Mouse (Mus musculus): ENCODE results near the gene Itgb4. TPM values are rescaled to one million over a fixed set of nuclear protein-coding genes. Genes with fewer than 3 reads are reported as not detected.

Gene Itgb4
- total RNA-seq (2012; rRNA removed): 0.39 and 0.69 TPM in 2 replicates
- under 1 TPM in 1 of 2 experiments, not detected in 1; 0.85 TPM for polyA plus RNA-seq (2012; ENCODE audit: insufficient read depth in 1 of 2, insufficient read length in 2 of 2, low read depth in 1 of 2, low replicate concordance in 2 of 2, missing spikeins in 1 of 2)

DNA sequence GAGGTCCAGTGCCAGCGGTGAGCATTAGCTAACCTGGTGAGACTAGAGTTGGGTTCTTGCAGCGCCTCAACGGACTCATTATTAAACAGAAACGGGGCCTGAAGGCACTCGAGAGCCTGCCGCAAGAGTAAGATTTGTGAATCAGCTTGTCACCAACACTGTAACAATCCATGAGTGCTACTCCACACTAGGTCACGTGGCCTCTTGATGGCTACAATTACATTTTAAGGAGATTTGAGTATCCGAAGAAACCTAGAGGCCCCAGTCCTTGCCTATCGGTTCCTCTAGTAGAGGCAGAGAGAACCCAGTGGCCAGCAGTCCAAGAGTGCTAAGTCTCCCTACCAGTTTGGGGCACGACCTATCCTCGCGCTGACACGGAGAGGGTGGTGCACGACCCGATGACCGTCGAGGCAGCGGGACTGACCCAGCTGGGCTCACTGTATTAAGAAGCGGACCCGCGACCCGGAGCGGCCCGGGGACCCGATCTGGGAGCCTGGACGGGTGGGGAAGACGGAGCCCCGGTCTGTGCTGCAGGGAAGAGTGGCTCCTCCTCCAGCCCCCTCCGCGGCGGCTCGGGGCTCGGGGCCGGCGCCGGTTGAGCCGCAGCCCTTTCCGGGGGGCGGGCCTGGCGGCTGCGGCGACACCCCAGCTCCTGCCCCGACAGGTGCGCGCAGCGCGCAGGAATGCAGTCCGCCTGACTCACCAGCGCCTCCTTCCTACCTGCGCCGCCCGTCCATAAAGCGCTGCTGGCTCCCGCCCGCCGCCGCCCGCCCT is at the start of gene Itgb4:
Itgb4 (plus strand) TSS at position 401 of the 774 bp plus-strand sequence.
- no peak within 1 kb of the TSS for H3K4me3 ChIP-seq (ENCODE audit: control insufficient read depth in 1 of 2, insufficient read depth in 1 of 2, low read depth in 2 of 2, low read length in 2 of 2)
- H3K36me3 ChIP-seq (ENCODE audit: control insufficient read depth in 1 of 2, insufficient read depth in 2 of 2, low read length in 2 of 2): no peaks in the 10 kb centered on the region
- no peak for DNase-seq (ENCODE audit: low read depth, low spot score)
- H3K79me2 ChIP-seq (ENCODE audit: control insufficient read depth, insufficient read depth, low read length, poor library complexity): no peaks in the 10 kb centered on the region
- peak; percentile 35; the same call in 1 of the 2 replicates for TF ChIP-seq USF1 (IDR thresholded peaks at IDR 0.05; ENCODE audit: low read depth, low read length)
- TF ChIP-seq MYB (IDR thresholded peaks at IDR 0.05; ENCODE audit: low read depth, low read length): no peak
- H3K4me1 ChIP-seq (ENCODE audit: control insufficient read depth in 1 of 2, insufficient read depth in 2 of 2, low read length in 2 of 2): peaks cover 0 to under 1% of the 10 kb centered on the region in 2 experiments; a peak in 3 of 4 replicates
- no peaks in the 10 kb centered on the region for H3K9me3 ChIP-seq (replicated peaks; ENCODE audit: insufficient read depth, low read length)
- H3K27ac ChIP-seq (ENCODE audit: control insufficient read depth, low read depth, low read length): no peak within 1 kb of the TSS
- H3K9ac ChIP-seq (ENCODE audit: control insufficient read depth, low read depth, low read length, poor library complexity, severe bottlenecking): no peak within 1 kb of the TSS
- H3K27me3 ChIP-seq (ENCODE audit: control insufficient read depth in 1 of 2, insufficient read depth in 2 of 2, low read length in 2 of 2): no peaks in the 10 kb centered on the region

DNA sequence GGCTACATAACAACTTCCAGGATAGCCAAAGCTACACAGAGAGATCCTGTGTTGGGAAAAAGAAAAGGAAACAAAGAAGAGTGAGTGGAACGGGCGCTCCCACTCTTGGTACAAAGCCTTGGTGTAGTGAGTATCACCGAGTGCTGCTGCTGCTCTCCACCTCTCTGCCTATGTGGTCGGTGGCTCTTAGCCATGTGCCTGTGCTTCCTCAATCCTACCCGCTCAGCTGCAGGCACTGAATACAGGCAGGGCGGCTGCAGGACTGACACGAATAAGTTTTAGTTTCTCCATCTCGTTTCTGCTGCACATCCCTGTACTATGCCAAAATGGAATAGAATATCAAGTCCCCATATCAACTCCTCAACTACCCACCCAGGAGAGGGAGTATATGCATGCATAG is 45.5 kb upstream of the Itgb4 start:
- no peaks in the 10 kb centered on the region for H3K9me3 ChIP-seq (replicated peaks; ENCODE audit: insufficient read depth, low read length)
- no peak overlapping the region for H3K9ac ChIP-seq (ENCODE audit: control insufficient read depth, low read depth, low read length, poor library complexity, severe bottlenecking)
- H3K27ac ChIP-seq (ENCODE audit: control insufficient read depth, low read depth, low read length): no peak overlapping the region
- H3K36me3 ChIP-seq (ENCODE audit: control insufficient read depth in 1 of 2, insufficient read depth in 2 of 2, low read length in 2 of 2): peaks cover 0 to 3% of the 10 kb centered on the region in 2 experiments; a peak in 1 of 4 replicates
- peaks cover 13% of the 10 kb centered on the region for H3K79me2 ChIP-seq (ENCODE audit: control insufficient read depth, insufficient read depth, low read length, poor library complexity)
- TF ChIP-seq JUND (IDR thresholded peaks at IDR 0.05; ENCODE audit: low read depth, low read length) (no peak), POLR2A (IDR thresholded peaks at IDR 0.05; ENCODE audit: control insufficient read depth in 1 of 2, insufficient read depth in 1 of 2, low read depth in 1 of 2, low read length in 2 of 2, poor library complexity in 1 of 2) (no peak), UBTF (IDR thresholded peaks at IDR 0.05; ENCODE audit: borderline replicate concordance, insufficient read depth, low read depth, low read length) (no peak), RCOR1 (IDR thresholded peaks at IDR 0.05; ENCODE audit: low read depth, low read length) (no peak), NELFE (IDR thresholded peaks at IDR 0.05; ENCODE audit: low read depth, low read length) (no peak)
- H3K4me1 ChIP-seq (ENCODE audit: control insufficient read depth in 1 of 2, insufficient read depth in 2 of 2, low read length in 2 of 2): peaks cover 4 to 5% of the 10 kb centered on the region in 2 experiments; a peak in 1 of 4 replicates
- H3K4me3 ChIP-seq (ENCODE audit: control insufficient read depth in 1 of 2, insufficient read depth in 1 of 2, low read depth in 2 of 2, low read length in 2 of 2): no peak overlapping the region
- peak; percentile 43 for DNase-seq (ENCODE audit: low read depth, low spot score)
- no peaks in the 10 kb centered on the region for H3K27me3 ChIP-seq (ENCODE audit: control insufficient read depth in 1 of 2, insufficient read depth in 2 of 2, low read length in 2 of 2)

DNA sequence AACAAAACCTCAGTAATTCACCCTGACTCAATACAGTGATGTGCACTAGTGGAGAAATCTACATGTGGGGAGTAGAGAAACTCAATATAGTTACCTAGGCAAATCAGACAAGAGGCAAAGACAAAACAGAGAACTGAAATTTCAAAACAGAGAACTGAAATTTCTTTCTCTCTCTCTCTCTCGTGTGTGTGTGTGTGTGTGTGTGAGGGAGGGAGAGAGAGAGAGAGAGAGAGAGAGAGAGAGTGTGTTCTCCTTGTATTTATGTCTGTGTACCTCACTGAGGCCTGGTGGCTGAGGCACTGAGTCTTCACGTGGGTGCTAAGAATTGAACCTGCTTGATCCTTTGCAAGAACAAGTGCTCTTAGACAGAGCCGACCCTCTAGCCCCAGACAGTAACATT is 44.7 kb upstream of the Itgb4 start:
- H3K79me2 ChIP-seq (ENCODE audit: control insufficient read depth, insufficient read depth, low read length, poor library complexity): peaks cover 21% of the 10 kb centered on the region
- H3K9me3 ChIP-seq (replicated peaks; ENCODE audit: insufficient read depth, low read length): no peaks in the 10 kb centered on the region
- DNase-seq (ENCODE audit: low read depth, low spot score): no peak
- TF ChIP-seq MAZ (IDR thresholded peaks at IDR 0.05; ENCODE audit: low read depth, low read length) (no peak), ZKSCAN1 (IDR thresholded peaks at IDR 0.05; ENCODE audit: low read depth, low read length) (no peak)
- H3K4me3 ChIP-seq (ENCODE audit: control insufficient read depth in 1 of 2, insufficient read depth in 1 of 2, low read depth in 2 of 2, low read length in 2 of 2): no peak overlapping the region
- H3K36me3 ChIP-seq (ENCODE audit: control insufficient read depth in 1 of 2, insufficient read depth in 2 of 2, low read length in 2 of 2): peaks cover 0 to 9% of the 10 kb centered on the region in 2 experiments; a peak in 2 of 4 replicates
- no peak overlapping the region for H3K27ac ChIP-seq (ENCODE audit: control insufficient read depth, low read depth, low read length)
- peaks cover 9 to 11% of the 10 kb centered on the region in 2 experiments; a peak in 3 of 4 replicates for H3K4me1 ChIP-seq (ENCODE audit: control insufficient read depth in 1 of 2, insufficient read depth in 2 of 2, low read length in 2 of 2)
- no peak overlapping the region for H3K9ac ChIP-seq (ENCODE audit: control insufficient read depth, low read depth, low read length, poor library complexity, severe bottlenecking)
- H3K27me3 ChIP-seq (ENCODE audit: control insufficient read depth in 1 of 2, insufficient read depth in 2 of 2, low read length in 2 of 2): no peaks in the 10 kb centered on the region

All from MEL (cell line).